Mouse (Mus musculus) gastrocnemius, postnatal 36 days (tissue): ENCODE results near the gene Higd1b. TPM values are rescaled to one million over a fixed set of nuclear protein-coding genes. Genes with fewer than 3 reads are reported as not detected.

ENCODE experiments used
- DNase-seq, 2 experiments: peaks; one replicate each; pipeline ENCODE4 v3.0.0; 2022
- intact Hi-C: fragments of 180-260 bp; cut with DNase I; formaldehyde crosslinking; loops from one replicate; pipeline ENCODE4 v1.15.1; 2025
- long read RNA-seq, 2 experiments: library from polyadenylated mRNA; stranded (forward); transcript quantifications; one replicate each; pipeline ENCODE4 v2.0.0; 2021
- total RNA-seq, 2 experiments: library from RNA; stranded (reverse); gene quantifications; 2 replicates each; pipeline ENCODE4 v1.2.3; 2021

Higd1b gene
- 1 to 10 TPM; 3.5 to 6.1 TPM for total RNA-seq
- long read RNA-seq, experiment 1, transcript Higd1b-201 (3 exons, 735 nt): major isoform, 9 of 9 reads
- long read RNA-seq, experiment 1, partial matches to known transcripts: 0 of 9 reads
- long read RNA-seq, experiment 1, other reads (novel, unspliced or antisense): 0 of 9 reads
- long read RNA-seq, experiment 2, transcript Higd1b-201 (3 exons, 735 nt): major isoform, 7 of 7 reads
- long read RNA-seq, experiment 2, partial matches to known transcripts: 0 of 7 reads
- long read RNA-seq, experiment 2, other reads (novel, unspliced or antisense): 0 of 7 reads

DNA sequence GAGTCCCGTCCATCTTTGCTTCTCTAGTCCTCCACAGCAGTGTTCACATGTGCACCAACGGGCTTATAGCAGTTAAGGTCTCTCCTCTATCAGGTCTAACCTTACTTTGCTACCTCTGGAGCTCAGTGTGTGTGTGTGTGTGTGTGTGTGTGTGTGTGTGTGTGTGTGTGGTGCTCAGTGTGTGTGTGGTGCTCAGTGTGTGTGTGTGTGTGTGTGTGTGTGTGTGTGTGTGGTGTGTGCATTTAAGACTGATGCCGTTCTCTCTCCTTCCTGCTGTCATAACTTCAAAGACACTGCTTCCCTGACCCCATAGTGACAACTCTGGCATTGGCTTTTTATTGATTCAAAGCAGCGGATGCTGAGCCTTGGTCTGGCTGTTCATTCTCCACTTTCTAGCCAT lies at the start of gene Higd1b:
Gene Higd1b, plus strand, starts transcription at position 301 of the 400 bp plus-strand sequence.
- no peak for DNase-seq
- intact Hi-C loops: no loop called here

- intact Hi-C loops: no loop called here
- no peak for DNase-seq
Measured at GRCm38 (mm10) chr11:102787688-102788177, 47.9 kb upstream of the Higd1b start.

DNA sequence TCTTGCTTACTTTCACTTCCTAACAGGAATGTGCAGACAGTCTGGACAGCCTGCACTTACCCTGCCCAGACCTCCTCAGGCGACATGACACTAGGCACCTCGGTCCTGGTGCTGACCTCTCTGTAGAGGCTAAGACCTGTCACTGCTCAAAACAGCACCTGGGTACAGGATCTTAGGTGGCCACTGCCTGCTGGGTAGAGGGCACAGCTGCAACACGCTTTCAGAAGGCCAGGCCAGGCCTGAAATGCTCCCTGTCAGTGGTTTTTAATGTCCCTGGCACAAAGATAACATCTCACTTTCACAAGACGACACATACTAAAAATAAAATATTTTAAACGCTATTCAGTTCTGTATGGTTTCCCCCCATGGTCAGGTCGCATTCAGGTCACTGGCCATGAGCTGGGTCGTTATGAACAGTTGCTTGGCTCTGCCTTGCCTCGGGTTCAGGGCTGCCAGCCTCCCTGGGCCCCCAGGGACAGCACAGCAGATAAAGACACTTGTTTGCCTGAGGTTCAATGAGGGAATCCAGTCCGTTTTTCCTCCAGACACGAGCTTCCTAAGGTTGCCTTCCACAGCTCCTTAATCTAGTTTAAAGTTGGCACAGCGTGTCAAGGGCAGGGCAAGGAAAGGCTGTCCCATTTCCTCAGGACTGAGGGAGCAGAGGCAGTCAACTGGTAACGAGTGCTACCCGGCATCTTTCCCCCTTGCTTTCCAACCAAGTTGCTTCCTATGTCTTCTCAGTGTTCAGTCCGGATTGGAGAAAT lies 43.8 kb upstream of the Higd1b start:
- DNase-seq: peak in 1 of 2 experiments; percentile 41
- intact Hi-C loops: no loop called here

- no peak for DNase-seq
- intact Hi-C loops: no loop called here
Measured at GRCm38 (mm10) chr11:102794157-102794556, 41.5 kb upstream of the Higd1b start.

DNA sequence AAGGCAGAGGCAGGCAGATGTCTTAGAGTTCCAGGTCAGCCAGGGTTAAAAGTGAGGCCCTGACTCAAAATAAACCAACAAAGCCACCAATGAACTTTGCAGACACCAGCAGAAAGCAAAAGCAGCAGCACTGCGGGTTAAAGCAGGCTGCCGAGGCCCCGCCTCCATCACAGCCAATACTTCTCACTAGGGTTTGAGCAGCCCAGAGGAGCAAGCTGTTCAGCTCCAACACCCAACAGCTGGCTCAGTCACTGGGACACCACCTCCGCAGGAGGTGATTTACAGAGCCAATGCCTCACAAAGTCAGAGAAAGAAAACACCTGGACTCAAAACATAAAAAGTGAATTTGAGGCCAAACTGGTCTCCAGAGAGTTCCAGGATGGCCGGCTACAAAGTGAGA lies 32.2 kb upstream of the Higd1b start:
- intact Hi-C loops: no loop called here
- DNase-seq: no peak

- intact Hi-C loops: no loop called here
- DNase-seq: no peak
Measured at GRCm38 (mm10) chr11:102808246-102808645, 27.4 kb upstream of the Higd1b start.

DNA sequence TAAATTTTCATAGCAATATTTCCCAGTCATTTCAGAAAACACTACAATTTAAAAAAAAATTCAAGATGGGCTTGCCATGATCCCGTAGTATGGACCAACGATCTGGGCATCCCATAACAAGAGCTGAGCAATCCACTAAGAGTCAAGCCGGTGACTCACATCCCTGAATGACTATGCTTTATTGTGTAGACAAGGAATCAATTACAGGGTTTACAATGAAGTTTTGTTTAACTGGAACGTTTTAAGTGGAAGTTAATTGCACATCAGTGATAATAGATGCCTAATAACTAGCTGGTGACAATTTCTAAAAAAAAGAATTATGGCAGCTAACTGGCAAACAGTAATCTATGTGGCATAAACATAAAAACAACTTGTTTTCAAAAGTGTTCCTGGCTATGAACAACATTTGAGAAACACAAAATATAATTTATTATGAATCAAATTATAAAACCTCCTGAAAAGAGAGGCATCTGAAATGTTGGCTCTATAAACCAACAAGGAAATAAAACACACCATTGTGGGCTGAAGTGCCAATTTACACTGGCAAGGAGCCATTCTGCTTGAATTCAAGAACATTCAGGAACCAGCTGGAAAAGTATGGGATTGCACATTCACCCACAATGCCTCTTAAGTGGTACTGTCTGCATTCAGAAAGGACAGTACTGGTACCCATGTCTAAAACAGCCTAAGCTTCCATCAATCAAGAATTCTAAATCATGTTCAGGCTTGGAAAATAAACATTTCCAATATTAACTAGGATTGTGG lies 24.7 kb upstream of the Higd1b start:
- DNase-seq: no peak
- intact Hi-C loops: no loop called here

DNA sequence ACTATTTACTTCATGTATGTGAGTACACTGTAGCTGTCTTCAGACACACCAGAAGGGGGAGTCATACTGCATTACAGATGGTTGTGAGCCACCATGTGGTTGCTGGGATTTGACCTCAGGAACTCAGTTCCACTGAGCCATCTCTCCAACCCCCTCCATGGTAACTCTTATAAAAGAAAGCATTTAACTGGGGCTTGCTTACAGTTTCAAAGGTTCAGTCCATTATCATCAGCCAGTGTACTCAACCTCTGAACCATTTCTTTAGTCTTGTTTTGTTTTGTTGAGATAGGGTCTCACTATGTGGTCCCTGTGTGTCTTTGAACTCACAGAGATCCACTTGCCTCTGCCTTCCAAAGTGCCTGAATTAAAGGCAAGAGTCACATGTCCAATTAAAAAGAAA lies 20.8 kb upstream of the Higd1b start:
- intact Hi-C loops: no loop called here
- no peak for DNase-seq

- peak in 1 of 2 experiments; percentile 31 for DNase-seq
- intact Hi-C loops: loop anchor here (2.0 kb wide), 1 partner anchor 42 kb away; no protein-coding TSS in a partner anchor
Measured at GRCm38 (mm10) chr11:102818121-102819020, 17.3 kb upstream of the Higd1b start.

GRCm38 (mm10) chr11:102819021-102819782 lies 16.4 kb upstream of the Higd1b start, which contains the start of gene Gjc1:
TSS of gene Gjc1 (minus strand) at chr11:102819700.
- peak; percentile 53 to 60 for DNase-seq
- intact Hi-C loops: loop anchor here (2.0 kb wide), 1 partner anchor 42 kb away; no protein-coding TSS in a partner anchor

DNA sequence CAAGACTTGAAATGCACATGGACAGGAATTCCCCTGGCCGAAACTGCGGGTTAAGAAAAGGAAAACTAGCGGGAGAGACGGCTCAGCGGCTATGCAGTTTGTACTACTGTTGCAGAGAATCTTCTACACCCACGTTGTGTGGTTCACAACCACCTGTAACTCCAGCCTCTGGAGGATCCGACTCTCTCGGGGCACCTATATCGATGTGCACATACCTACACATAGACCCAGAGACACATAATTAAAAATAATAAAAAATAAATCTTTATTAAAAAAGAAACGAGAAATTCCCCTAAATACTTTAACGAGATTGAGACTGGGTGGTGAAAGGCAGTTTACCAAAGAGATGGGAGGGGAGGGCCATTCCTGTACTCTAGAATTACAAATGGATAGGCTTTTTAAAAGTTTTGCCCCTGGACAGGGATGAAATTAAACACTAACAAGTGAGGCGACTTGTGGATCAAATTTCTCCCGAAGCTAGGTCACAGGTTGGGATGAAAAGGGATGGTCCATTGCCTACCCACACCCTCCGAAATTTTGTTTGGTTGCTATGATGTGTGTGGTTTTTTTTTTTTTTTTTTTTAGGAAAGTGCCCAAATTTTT lies 15.8 kb upstream of the Higd1b start:
- DNase-seq: no peak
- intact Hi-C loops: loop anchor here (2.0 kb wide), 1 partner anchor 43 kb away; no protein-coding TSS in a partner anchor

- DNase-seq: no peak
- intact Hi-C loops: no loop called here
Measured at GRCm38 (mm10) chr11:102820432-102820831, 15.2 kb upstream of the Higd1b start.

DNA sequence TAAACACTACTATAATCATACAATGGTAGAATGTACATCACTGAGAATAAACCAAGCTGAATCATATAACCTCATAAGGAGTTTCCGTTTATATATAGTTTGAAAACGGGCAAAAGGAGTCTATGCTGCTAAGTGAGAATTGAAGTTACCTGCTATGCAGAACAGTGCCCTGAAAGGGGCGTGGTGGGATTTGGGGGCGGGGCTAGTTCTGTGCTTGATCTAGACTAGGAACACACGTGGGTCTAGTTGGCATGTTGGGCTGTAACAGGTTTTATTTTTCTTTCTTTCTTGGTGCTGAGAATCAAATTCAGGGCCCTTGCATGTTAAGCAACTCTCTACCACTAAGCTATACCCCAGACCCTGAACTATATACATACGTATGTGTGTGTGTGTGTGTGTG lies 14.4 kb upstream of the Higd1b start:
- DNase-seq: no peak
- intact Hi-C loops: no loop called here

GRCm38 (mm10) chr11:102826476-102826875 lies 9.2 kb upstream of the Higd1b start:
- intact Hi-C loops: no loop called here
- no peak for DNase-seq

GRCm38 (mm10) chr11:102827097-102827496 lies 8.6 kb upstream of the Higd1b start:
- intact Hi-C loops: no loop called here
- no peak for DNase-seq

DNA sequence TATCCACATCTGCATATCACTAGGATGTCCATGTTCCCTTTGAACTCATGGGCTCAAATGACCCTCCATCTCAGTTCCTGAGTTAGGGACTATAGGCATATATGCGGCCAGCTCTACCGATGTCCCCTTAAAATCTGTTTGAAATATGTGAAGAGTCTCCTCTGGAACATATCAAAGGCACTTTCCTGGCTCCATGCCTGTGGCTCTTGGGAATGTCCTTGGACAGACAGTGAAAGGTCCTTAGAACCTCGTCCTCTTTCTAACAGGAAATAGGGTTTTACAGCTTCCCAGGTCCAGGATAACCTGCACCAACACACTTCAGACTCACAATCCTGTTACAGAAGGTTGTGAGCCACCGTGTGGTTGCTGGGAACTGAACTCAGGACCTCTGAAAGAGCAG lies 5.4 kb upstream of the Higd1b start:
- intact Hi-C loops: no loop called here
- no peak for DNase-seq

GRCm38 (mm10) chr11:102832700-102833297 lies 2.9 kb upstream of the Higd1b start:
- intact Hi-C loops: no loop called here
- DNase-seq: no peak

DNA sequence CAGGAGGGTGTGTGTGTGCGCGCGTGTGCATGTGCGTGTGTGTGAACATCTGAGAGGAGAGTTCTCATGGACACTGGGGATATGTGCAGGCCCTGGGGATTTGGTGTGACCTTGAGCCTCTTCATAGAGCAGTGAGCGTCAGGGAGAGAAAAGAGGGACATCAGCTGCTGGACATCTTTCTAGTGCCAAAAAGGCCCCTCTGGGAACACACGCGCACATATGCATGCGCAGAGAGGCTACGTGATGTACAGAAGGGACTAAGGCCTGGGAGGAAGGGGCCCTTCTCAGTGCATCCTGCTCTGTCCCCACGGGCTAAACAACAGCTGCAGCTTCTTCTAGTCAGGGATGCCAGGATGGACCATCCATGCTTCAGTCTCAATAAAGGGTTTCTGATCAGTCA lies 1.4 kb upstream of the Higd1b start:
- DNase-seq: no peak
- intact Hi-C loops: no loop called here
